In genomic region chr6:30169148-30169547, GRCm38 (mm10) we compare ENCODE assay signal across 14 mouse cellular contexts.
DNase-seq lines count a peak whose midpoint lies in the region; ATAC-seq and TF ChIP-seq lines count a peak whose summit lies in the region.
"Had no signal": no experiment of that assay in that cellular context is flagged by ENCODE, and none has a peak within 500 bp of the region (broad histone marks: within the 10 kb centered on the region; RNA-seq: fewer than 3 reads in every experiment).

No protein-coding gene starts in this region.

- no peak for TF ChIP-seq CTCF in kidney, adult 2 months (conservative IDR thresholded peaks at IDR 0.05; ENCODE audit: insufficient read depth, insufficient read length, low read depth, low read length)
- no peak for TF ChIP-seq CTCF in stomach, postnatal 0 days (IDR thresholded peaks at IDR 0.05; ENCODE audit: low read depth)

- H3K4me2 ChIP-seq in kidney, embryonic 15.5 days, result no peak overlapping the region
- H3K4me2 ChIP-seq in limb, embryonic 14.5 days (replicated peaks; ENCODE audit: low read depth, low read length, severe bottlenecking), result no peak overlapping the region
- H3K4me2 ChIP-seq in stomach, postnatal 0 days (replicated peaks; ENCODE audit: low read depth), result no peak overlapping the region
- H3K4me2 ChIP-seq: lung, embryonic 15.5 days had no signal

- no peak for TF ChIP-seq EP300 in stomach, postnatal 0 days (optimal IDR thresholded peaks at IDR 0.05)

- peak; percentile 57 for ATAC-seq in kidney, embryonic 15.5 days (replicated peaks; ENCODE audit: low FRiP score)
- ATAC-seq in limb, embryonic 14.5 days (ENCODE audit: low FRiP score, low read depth), result 0 out of 2 replicates have a peak, but pooled peaks have one; percentile 20
- ATAC-seq in stomach, postnatal 0 days (ENCODE audit: low FRiP score, low TSS enrichment), result no peak
- ATAC-seq: inflammation-experienced regulatory T-cells, adult 6 months had no signal

- peaks cover 54% of the 10 kb centered on the region for H3K27me3 ChIP-seq in kidney, embryonic 15.5 days
- H3K27me3 ChIP-seq in kidney, adult 2 months (replicated peaks; ENCODE audit: control insufficient read depth, insufficient read depth, low read length), result 0 out of 2 replicates have a peak, but pooled peaks cover 3% of the 10 kb centered on the region
- H3K27me3 ChIP-seq in limb, embryonic 14.5 days (ENCODE audit: control insufficient read depth, insufficient read depth, low read length), result peaks cover 46% of the 10 kb centered on the region
- H3K27me3 ChIP-seq in stomach, postnatal 0 days (ENCODE audit: control insufficient read depth, insufficient read depth, low read length), result peaks cover 8% of the 10 kb centered on the region; the same call in 1 of the 2 replicates

- no peaks in the 10 kb centered on the region for H3K9me3 ChIP-seq in kidney, embryonic 15.5 days (replicated peaks)
- no peaks in the 10 kb centered on the region for H3K9me3 ChIP-seq in limb, embryonic 14.5 days (ENCODE audit: control insufficient read depth, low read length)
- H3K9me3 ChIP-seq in stomach, postnatal 0 days (ENCODE audit: control insufficient read depth, low read length), result no peaks in the 10 kb centered on the region
- H3K9me3 ChIP-seq: lung, embryonic 15.5 days had no signal

- no peak overlapping the region for H3K9ac ChIP-seq in kidney, embryonic 15.5 days
- no peak overlapping the region for H3K9ac ChIP-seq in limb, embryonic 14.5 days (ENCODE audit: low read depth, low read length, severe bottlenecking)
- no peak overlapping the region for H3K9ac ChIP-seq in stomach, postnatal 0 days (ENCODE audit: low read length)
- H3K9ac ChIP-seq: lung, embryonic 15.5 days had no signal

- peak; percentile 86 to 91 for DNase-seq in cerebellum, postnatal 10 days
- no peak for DNase-seq in cerebellum, adult 11-12 months
- DNase-seq in kidney, adult 2 months, result no peak
- DNase-seq in embryo, embryonic 11 days, result peak; percentile 49
- DNase-seq in limb, embryonic 14.5 days (ENCODE audit: low spot score), result no peak
- DNase-seq in stomach, postnatal 0 days (ENCODE audit: low spot score), result no peak
- no peak for DNase-seq in layer of hippocampus, adult 8-10 months (ENCODE audit: low spot score in 2 of 2)
- DNase-seq: adrenal gland, postnatal 25 days; gastrocnemius, adult 2 months; heart, adult 18-20 months; kidney, postnatal 4 days had no signal

- H3K36me3 ChIP-seq in kidney, embryonic 15.5 days, result no peaks in the 10 kb centered on the region
- H3K36me3 ChIP-seq in kidney, adult 2 months (ENCODE audit: control insufficient read depth, insufficient read depth, low read length), result no peaks in the 10 kb centered on the region
- H3K36me3 ChIP-seq in limb, embryonic 14.5 days (ENCODE audit: control insufficient read depth, insufficient read depth, low read length), result no peaks in the 10 kb centered on the region
- no peaks in the 10 kb centered on the region for H3K36me3 ChIP-seq in stomach, postnatal 0 days (ENCODE audit: control insufficient read depth, insufficient read depth, low read length)
- H3K36me3 ChIP-seq: lung, embryonic 15.5 days had no signal

- H3K27ac ChIP-seq in kidney, embryonic 15.5 days, result no peak overlapping the region
- H3K27ac ChIP-seq in kidney, adult 2 months (ENCODE audit: insufficient read depth, low read depth, low read length), result no peak overlapping the region
- no peak overlapping the region for H3K27ac ChIP-seq in limb, embryonic 14.5 days (replicated peaks; ENCODE audit: low read depth, low read length)
- H3K27ac ChIP-seq in stomach, postnatal 0 days (replicated peaks), result no peak overlapping the region
- H3K27ac ChIP-seq: gastrocnemius, adult 2 months; lung, embryonic 15.5 days had no signal

- TF ChIP-seq POLR2A in kidney, adult 2 months (IDR thresholded peaks at IDR 0.05; ENCODE audit: low read depth, low read length), result no peak
- no peak for TF ChIP-seq POLR2A in limb, embryonic 14.5 days (IDR thresholded peaks at IDR 0.05; ENCODE audit: borderline replicate concordance, extremely low read depth, insufficient read depth, insufficient read length)

- WGBS in kidney, embryonic 15.5 days, result 33% methylated on average over 12 of the region's 12 CpGs
- 51% methylated on average over 12 of the region's 12 CpGs for WGBS in kidney, adult 2 months
- 31% methylated on average over 12 of the region's 12 CpGs for WGBS in limb, embryonic 14.5 days
- 83% methylated on average over 12 of the region's 12 CpGs for WGBS in stomach, postnatal 0 days

- no peak overlapping the region for H3K4me3 ChIP-seq in kidney, embryonic 15.5 days (replicated peaks)
- H3K4me3 ChIP-seq in kidney, adult 2 months (ENCODE audit: insufficient read depth, low read depth, low read length), result no peak overlapping the region
- H3K4me3 ChIP-seq in limb, embryonic 14.5 days (replicated peaks; ENCODE audit: low read length), result no peak overlapping the region
- no peak overlapping the region for H3K4me3 ChIP-seq in stomach, postnatal 0 days (ENCODE audit: low read depth, low read length)
- H3K4me3 ChIP-seq: gastrocnemius, adult 2 months; lung, embryonic 15.5 days had no signal

- H3K4me1 ChIP-seq in kidney, embryonic 15.5 days, result peaks cover 74% of the 10 kb centered on the region
- no peaks in the 10 kb centered on the region for H3K4me1 ChIP-seq in kidney, adult 2 months (ENCODE audit: control insufficient read depth, insufficient read depth, low read length)
- H3K4me1 ChIP-seq in limb, embryonic 14.5 days (ENCODE audit: control insufficient read depth, insufficient read depth, low read length), result peaks cover 9% of the 10 kb centered on the region; the same call in 1 of the 2 replicates
- H3K4me1 ChIP-seq in stomach, postnatal 0 days (replicated peaks; ENCODE audit: control insufficient read depth, insufficient read depth), result no peaks in the 10 kb centered on the region

Comparison
In these comparisons a context has a peak if more than half of its experiments do, and no peak if none do; other contexts are left out.
1. DNase-seq: peak in cerebellum, postnatal 10 days (2 of 2) and embryo, embryonic 11 days (single experiment); none in cerebellum, adult 11-12 months (single experiment), kidney, adult 2 months (single experiment), limb, embryonic 14.5 days (single experiment), stomach, postnatal 0 days (single experiment) and layer of hippocampus, adult 8-10 months (0 of 2).